In the genomic region with DNA sequence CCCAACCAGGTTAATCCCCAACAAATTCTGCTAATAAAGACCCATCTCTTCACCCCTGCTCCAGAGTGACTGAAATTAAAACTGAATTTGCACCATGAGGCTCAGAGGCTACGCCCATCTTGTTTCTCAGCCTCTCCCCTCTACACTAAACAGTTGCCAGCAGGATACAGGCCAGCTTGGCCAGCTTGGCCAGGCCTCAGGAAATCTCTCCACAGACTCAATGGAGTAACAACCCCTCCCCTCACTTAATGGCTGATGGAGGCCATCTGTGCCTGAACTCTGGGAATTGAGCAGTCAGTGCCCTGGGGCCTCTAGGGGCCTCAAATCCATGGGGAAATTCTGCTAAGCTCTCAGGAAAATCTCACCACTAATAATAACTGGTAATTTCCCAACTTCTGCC, we compare ENCODE assay signal across 9 mouse cellular contexts.
A peak's percentile ranks its signal among the peaks of the same experiment; 100 is the strongest.
DNase-seq lines count a peak whose midpoint lies in the region; ATAC-seq and TF ChIP-seq lines count a peak whose summit lies in the region.
"Had no signal": no experiment of that assay in that cellular context is flagged by ENCODE, and none has a peak within 500 bp of the region (broad histone marks: within the 10 kb centered on the region; RNA-seq: fewer than 3 reads in every experiment).

No protein-coding gene starts in this region.

- H3K36me3 ChIP-seq in heart, adult 2 months (ENCODE audit: control insufficient read depth, insufficient read depth, low read length), result no peaks in the 10 kb centered on the region
- no peaks in the 10 kb centered on the region for H3K36me3 ChIP-seq in heart, embryonic 12.5 days
- H3K36me3 ChIP-seq in forebrain, embryonic 16.5 days (ENCODE audit: control insufficient read depth, insufficient read depth), result no peaks in the 10 kb centered on the region
- no peaks in the 10 kb centered on the region for H3K36me3 ChIP-seq in kidney, adult 2 months (ENCODE audit: control insufficient read depth, insufficient read depth, low read length)

- ATAC-seq in heart, embryonic 12.5 days (ENCODE audit: insufficient number of reproducible peaks, low FRiP score), result no peak
- peak; percentile 92 for ATAC-seq in forebrain, embryonic 16.5 days
- no peak for ATAC-seq in CD4-positive, CD25-positive, alpha-beta regulatory T cell, adult 4 months

- H3K27ac ChIP-seq in heart, adult 2 months, result no peak overlapping the region
- H3K27ac ChIP-seq in heart, embryonic 12.5 days (ENCODE audit: poor library complexity, severe bottlenecking), result no peak overlapping the region
- no peak overlapping the region for H3K27ac ChIP-seq in forebrain, embryonic 16.5 days (ENCODE audit: low read length)
- no peak overlapping the region for H3K27ac ChIP-seq in kidney, adult 2 months (ENCODE audit: insufficient read depth, low read depth, low read length)

- intact Hi-C loops in heart, adult 2 months (cut with DNase I), result no loop called here

- no peak for TF ChIP-seq CTCF in heart, adult 2 months (IDR thresholded peaks at IDR 0.05)
- TF ChIP-seq CTCF in kidney, adult 2 months (conservative IDR thresholded peaks at IDR 0.05; ENCODE audit: insufficient read depth, insufficient read length, low read depth, low read length), result no peak

- no peak overlapping the region for H3K9ac ChIP-seq in heart, adult 2 months (ENCODE audit: low read depth, low read length)
- H3K9ac ChIP-seq in heart, embryonic 12.5 days, result no peak overlapping the region
- no peak overlapping the region for H3K9ac ChIP-seq in forebrain, embryonic 16.5 days (replicated peaks; ENCODE audit: low read depth, low read length)

- H3K9me3 ChIP-seq in heart, embryonic 12.5 days (replicated peaks), result no peaks in the 10 kb centered on the region
- no peaks in the 10 kb centered on the region for H3K9me3 ChIP-seq in forebrain, embryonic 16.5 days (ENCODE audit: control insufficient read depth, low read length)

- H3K79me2 ChIP-seq in heart, adult 2 months (replicated peaks; ENCODE audit: control insufficient read depth, insufficient read depth, low read length), result no peaks in the 10 kb centered on the region

- TF ChIP-seq EP300 in heart, adult 2 months (IDR thresholded peaks at IDR 0.05; ENCODE audit: insufficient read depth, low read depth, low read length), result no peak

- no peaks in the 10 kb centered on the region for H3K4me1 ChIP-seq in heart, adult 2 months (ENCODE audit: control insufficient read depth, insufficient read depth, low read length)
- H3K4me1 ChIP-seq in heart, embryonic 12.5 days (replicated peaks), result no peaks in the 10 kb centered on the region
- H3K4me1 ChIP-seq in forebrain, embryonic 16.5 days (replicated peaks; ENCODE audit: control insufficient read depth, insufficient read depth, low read length), result peaks cover 8% of the 10 kb centered on the region
- H3K4me1 ChIP-seq in kidney, adult 2 months (ENCODE audit: control insufficient read depth, insufficient read depth, low read length), result no peaks in the 10 kb centered on the region

- peak; percentile 77 to 81 for DNase-seq in heart, adult 2 months
- peak; percentile 2 to 29 for DNase-seq in adrenal gland, postnatal 36 days
- peak; percentile 60 for DNase-seq in kidney, adult 2 months
- peak; percentile 75 for DNase-seq in lung, postnatal 25 days (ENCODE audit: low spot score)
- DNase-seq in thymus, postnatal 4 days, result no peak

- H3K27me3 ChIP-seq in heart, adult 2 months (ENCODE audit: control insufficient read depth, insufficient read depth, low read length), result no peaks in the 10 kb centered on the region
- H3K27me3 ChIP-seq in heart, embryonic 12.5 days (replicated peaks), result no peaks in the 10 kb centered on the region
- no peaks in the 10 kb centered on the region for H3K27me3 ChIP-seq in forebrain, embryonic 16.5 days (replicated peaks; ENCODE audit: control insufficient read depth, insufficient read depth, low read length)
- no peaks in the 10 kb centered on the region for H3K27me3 ChIP-seq in kidney, adult 2 months (replicated peaks; ENCODE audit: control insufficient read depth, insufficient read depth, low read length)
- H3K27me3 ChIP-seq: CH12.LX had no signal

- WGBS in heart, adult 2 months, result 54% methylated on average over 1 of the region's 1 CpGs
- 74% methylated on average over 1 of the region's 1 CpGs for WGBS in heart, embryonic 12.5 days
- 70% methylated on average over 1 of the region's 1 CpGs for WGBS in forebrain, embryonic 16.5 days
- WGBS in kidney, adult 2 months, result 67% methylated on average over 1 of the region's 1 CpGs

- no peak overlapping the region for H3K4me3 ChIP-seq in heart, adult 2 months
- H3K4me3 ChIP-seq in heart, embryonic 12.5 days, result no peak overlapping the region
- H3K4me3 ChIP-seq in forebrain, embryonic 16.5 days (replicated peaks; ENCODE audit: low read length), result no peak overlapping the region
- H3K4me3 ChIP-seq in kidney, adult 2 months (ENCODE audit: insufficient read depth, low read depth, low read length), result no peak overlapping the region

- TF ChIP-seq POLR2A in heart, adult 2 months (IDR thresholded peaks at IDR 0.05; ENCODE audit: insufficient read depth, low read depth, low read length), result no peak
- no peak for TF ChIP-seq POLR2A in kidney, adult 2 months (IDR thresholded peaks at IDR 0.05; ENCODE audit: low read depth, low read length)

- H3K4me2 ChIP-seq in heart, embryonic 12.5 days, result no peak overlapping the region
- H3K4me2 ChIP-seq in forebrain, embryonic 16.5 days (ENCODE audit: low read length), result no peak overlapping the region
